Mouse (Mus musculus) G1E (cell line): ENCODE results near the gene Mctp1. TPM values are rescaled to one million over a fixed set of nuclear protein-coding genes. Genes with fewer than 3 reads are reported as not detected.
A peak's percentile ranks its signal among the peaks of the same experiment; 100 is the strongest.

Source experiments
- ATAC-seq: 2 replicates; pipeline ENCODE4 v1.8.0; 2016; ENCODE audit warnings: mild to moderate bottlenecking; ENCODE audit not compliant: insufficient number of reproducible peaks, poor library complexity, low FRiP score, severe bottlenecking; ENCODE audit errors: extremely low read depth
- DNase-seq: peaks from one replicate; pipeline ENCODE4 v3.0.0; 2012; ENCODE audit warnings: low spot score
- H3K27me3 ChIP-seq: 2 replicates; pipeline ENCODE4 v1.6.1; 2012; ENCODE audit warnings: mild to moderate bottlenecking, low read length, inconsistent platforms; ENCODE audit not compliant: insufficient read depth
- H3K36me3 ChIP-seq: replicated peaks from 2 replicates; pipeline ENCODE3; 2012; ENCODE audit warnings: mild to moderate bottlenecking, inconsistent platforms
- H3K4me1 ChIP-seq: 2 replicates; pipeline ENCODE4 v1.6.1; 2012; ENCODE audit warnings: low read depth, low read length, inconsistent platforms, mixed read lengths; ENCODE audit not compliant: insufficient read depth
- H3K4me3 ChIP-seq: 2 replicates; pipeline ENCODE4 v1.5.1; 2012; ENCODE audit warnings: low read depth, mild to moderate bottlenecking, inconsistent platforms, low read length, moderate library complexity, mixed read lengths
- H3K9me3 ChIP-seq: replicated peaks from 2 replicates; pipeline ENCODE4 v1.6.1; 2012; ENCODE audit warnings: inconsistent platforms
- CTCF ChIP-seq: IDR thresholded peaks from 2 replicates; pipeline ENCODE4 v1.5.1; 2012; ENCODE audit warnings: low read depth, low read length, inconsistent platforms, mixed read lengths
- GATA1 ChIP-seq: IDR thresholded peaks from 2 replicates; pipeline ENCODE4 v1.6.1; 2012; ENCODE audit warnings: borderline replicate concordance, low read length, inconsistent platforms, mixed read lengths
- GATA2 ChIP-seq: IDR thresholded peaks from 2 replicates; pipeline ENCODE4 v1.6.1; 2012; ENCODE audit warnings: low read depth, low read length, inconsistent platforms, borderline replicate concordance
- POLR2AphosphoS5 ChIP-seq: IDR thresholded peaks from 2 replicates; pipeline ENCODE4 v1.6.1; 2012; ENCODE audit warnings: low read depth, low read length, inconsistent platforms; ENCODE audit not compliant: insufficient replicate concordance
- TAL1 ChIP-seq: conservative IDR thresholded peaks from 2 replicates; pipeline ENCODE4 v1.6.1; 2012; ENCODE audit warnings: low read depth, low read length, inconsistent platforms, mixed read lengths
- polyA plus RNA-seq: library from polyadenylated mRNA; stranded (reverse); fragments of >175 nt; gene quantifications from 2 replicates; pipeline ENCODE4 v1.2.3, GENCODE M21; 2012
- total RNA-seq, 2 experiments: library from RNA; stranded (forward) in 1 of 2; stranded (reverse) in 1 of 2; fragments of 200-1000 nt in 1 of 2; fragments of >200 nt in 1 of 2; fragmentation: Nextera tagmentation in 1 of 2; gene quantifications; 2 replicates each; pipeline ENCODE4 v1.2.3; 2014 to 2017

The Mctp1 gene
- total and polyA plus RNA-seq, 3 experiments, result 1.4 to 16.7 (median 15.6) TPM

DNA sequence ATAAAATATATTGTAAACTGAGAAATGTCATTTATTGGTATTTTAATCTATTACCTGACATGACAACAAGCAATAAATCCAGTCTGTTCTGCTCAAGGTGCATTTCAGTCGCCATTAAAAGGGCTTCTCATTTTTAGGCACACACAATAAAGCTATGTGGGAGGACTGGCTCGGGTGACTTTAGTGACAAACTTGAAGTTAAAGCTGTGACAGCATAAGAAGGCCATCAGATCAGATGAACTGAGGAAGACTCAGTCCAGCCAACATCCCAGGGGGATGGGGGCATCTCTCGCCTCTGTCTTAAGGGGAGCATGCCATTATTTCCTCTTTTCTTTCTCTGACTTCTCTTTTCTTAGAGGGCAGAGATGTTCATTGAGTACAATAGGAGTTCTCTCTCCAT is 453.7 kb downstream of the Mctp1 start:
- Histone ChIP-seq H3K9me3 (no peaks in the 10 kb centered on the region), H3K27me3 (no peaks in the 10 kb centered on the region), H3K4me1 (no peaks in the 10 kb centered on the region), H3K36me3 (no peaks in the 10 kb centered on the region), H3K4me3 (no peak overlapping the region)
- ATAC-seq (no peak), DNase-seq (no peak)
- no peak for TF ChIP-seq GATA1
- no peak for TF ChIP-seq CTCF
- no peak for TF ChIP-seq POLR2AphosphoS5
- TF ChIP-seq GATA2, result no peak
- TF ChIP-seq TAL1, result no peak

- no peak for DNase-seq
- no peaks in the 10 kb centered on the region for H3K4me1 ChIP-seq
- no peak overlapping the region for H3K4me3 ChIP-seq
- ATAC-seq, result no peak
- no peaks in the 10 kb centered on the region for H3K27me3 ChIP-seq
- H3K9me3 ChIP-seq, result no peaks in the 10 kb centered on the region
- TF ChIP-seq CTCF, result no peak
- TF ChIP-seq POLR2AphosphoS5, result no peak
- TF ChIP-seq GATA1, result no peak
- TF ChIP-seq TAL1, result no peak
- TF ChIP-seq GATA2, result no peak
- no peaks in the 10 kb centered on the region for H3K36me3 ChIP-seq
Observed at GRCm38 (mm10) chr13:76840712-76841111, 456.4 kb downstream of the Mctp1 start.

- Histone ChIP-seq H3K9me3 (no peaks in the 10 kb centered on the region), H3K27me3 (no peaks in the 10 kb centered on the region), H3K4me3 (no peak overlapping the region), H3K36me3 (no peaks in the 10 kb centered on the region), H3K4me1 (no peaks in the 10 kb centered on the region)
- no peak for ATAC-seq
- TF ChIP-seq POLR2AphosphoS5 (no peak), CTCF (peak; percentile 44; the same call in 1 of the 2 replicates)
- peak; percentile 1 for DNase-seq
Observed at GRCm38 (mm10) chr13:76844629-76845255, 460.4 kb downstream of the Mctp1 start.

- no peak for DNase-seq
- Histone ChIP-seq H3K9me3 (no peaks in the 10 kb centered on the region), H3K4me1 (no peaks in the 10 kb centered on the region), H3K27me3 (no peaks in the 10 kb centered on the region), H3K4me3 (no peak overlapping the region), H3K36me3 (no peaks in the 10 kb centered on the region)
- ATAC-seq, result no peak
- TF ChIP-seq TAL1 (no peak), CTCF (no peak), GATA2 (no peak), GATA1 (no peak), POLR2AphosphoS5 (no peak)
Observed at GRCm38 (mm10) chr13:76850412-76851054, 466.2 kb downstream of the Mctp1 start.

GRCm38 (mm10) chr13:76854306-76854705 is 470.0 kb downstream of the Mctp1 start:
- Histone ChIP-seq H3K4me3 (no peak overlapping the region), H3K27me3 (no peaks in the 10 kb centered on the region), H3K4me1 (no peaks in the 10 kb centered on the region), H3K36me3 (no peaks in the 10 kb centered on the region), H3K9me3 (no peaks in the 10 kb centered on the region)
- TF ChIP-seq POLR2AphosphoS5 (no peak), GATA2 (no peak), GATA1 (no peak), CTCF (no peak), TAL1 (no peak)
- DNase-seq (no peak), ATAC-seq (no peak)

DNA sequence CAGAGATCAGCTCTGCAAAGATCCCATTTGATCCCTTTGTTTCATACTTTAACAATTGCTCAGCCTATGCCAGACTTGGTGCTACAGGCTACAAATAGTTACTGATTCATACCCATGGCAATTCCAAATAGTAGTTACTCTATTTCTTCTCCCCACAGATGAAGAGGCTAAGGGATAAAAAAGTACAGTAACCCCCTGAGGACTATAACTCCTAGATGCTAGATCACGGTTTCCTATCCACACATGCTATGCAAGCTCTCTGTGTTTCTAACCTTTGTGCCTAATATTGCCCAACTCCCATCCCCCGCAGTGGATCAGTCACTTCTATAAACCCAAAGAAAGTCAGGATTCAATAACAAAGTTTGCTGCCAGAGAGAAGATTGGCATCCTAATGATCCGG is 470.7 kb downstream of the Mctp1 start:
- TF ChIP-seq CTCF (no peak), GATA2 (no peak), TAL1 (no peak), POLR2AphosphoS5 (no peak), GATA1 (no peak)
- Histone ChIP-seq H3K36me3 (no peaks in the 10 kb centered on the region), H3K9me3 (no peaks in the 10 kb centered on the region), H3K4me3 (no peak overlapping the region), H3K4me1 (no peaks in the 10 kb centered on the region), H3K27me3 (no peaks in the 10 kb centered on the region)
- ATAC-seq, result no peak
- DNase-seq, result no peak
